Mouse (Mus musculus) embryonic fibroblast, embryonic 13.5 days (primary cell): ENCODE results near the gene Ctns.

ENCODE experiments used
- CTCF ChIP-seq: IDR thresholded peaks from 2 replicates; pipeline ENCODE4 v1.5.1; 2011; ENCODE audit warnings: mild to moderate bottlenecking, control low read depth, low read length, moderate library complexity, borderline replicate concordance; ENCODE audit not compliant: insufficient read depth
- POLR2A ChIP-seq: IDR thresholded peaks from 2 replicates; pipeline ENCODE4 v1.6.1; 2011; ENCODE audit warnings: low read depth, mild to moderate bottlenecking, control low read depth, low read length, moderate library complexity

DNA sequence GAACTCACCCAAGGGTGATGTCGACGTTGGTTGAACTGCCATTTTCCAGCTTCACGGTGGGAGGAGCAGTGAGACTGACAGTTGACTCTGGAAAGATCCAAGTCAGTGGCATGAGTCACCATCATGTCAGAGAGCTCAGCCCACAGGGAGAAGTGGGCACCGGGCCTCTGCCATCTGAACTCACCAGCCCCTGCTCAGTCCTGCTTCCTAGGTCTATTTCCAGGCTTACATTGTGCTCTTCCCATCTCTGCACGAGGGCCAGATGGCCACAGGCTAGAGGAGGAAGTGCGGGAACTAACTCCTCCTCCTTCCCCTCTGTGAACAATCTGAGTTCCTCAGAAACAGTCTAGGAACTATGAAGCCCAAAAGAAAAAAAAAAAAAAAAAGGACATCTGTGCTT, 5.8 kb downstream of the Ctns start:
- TF ChIP-seq POLR2A (no peak), CTCF (no peak)
